Mouse (Mus musculus) mouse trophoblast stem cell (cell line): ENCODE results near the gene Arhgef26.

Experiments used
- in situ Hi-C, 2 experiments: fragments of 300-500 bp; cut with MseI, MboI; formaldehyde crosslinking; loops; 2 replicates in 1 of 2; 3 replicates in 1 of 2; pipeline ENCODE4 v1.15.1; 2025

The Arhgef26 gene

GRCm38 (mm10) chr3:62380420-62380819, 42.3 kb downstream of the Arhgef26 start:
- in situ Hi-C loops, result no loop called here

GRCm38 (mm10) chr3:62382853-62383252, 44.7 kb downstream of the Arhgef26 start:
- in situ Hi-C loops, result no loop called here

DNA sequence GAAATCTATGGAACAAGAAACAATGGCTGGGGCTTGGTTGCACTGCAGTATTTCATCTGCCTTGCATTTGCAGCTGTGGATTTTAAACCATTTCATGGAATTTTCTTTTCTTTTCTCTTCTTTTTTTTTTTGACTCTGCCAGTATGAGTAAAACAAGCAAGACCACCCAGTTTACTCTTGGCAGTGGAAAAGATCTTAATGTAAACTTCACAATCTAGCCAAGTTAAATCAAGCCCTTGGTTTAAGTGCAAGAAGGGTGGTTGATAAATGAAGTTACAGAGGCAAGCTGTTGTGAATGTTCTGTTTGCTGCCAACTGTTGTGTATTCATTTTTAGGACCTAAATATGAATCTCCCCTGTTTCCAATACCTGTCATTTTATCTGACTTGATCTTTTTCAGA, 54.5 kb downstream of the Arhgef26 start:
- in situ Hi-C loops, result no loop called here

DNA sequence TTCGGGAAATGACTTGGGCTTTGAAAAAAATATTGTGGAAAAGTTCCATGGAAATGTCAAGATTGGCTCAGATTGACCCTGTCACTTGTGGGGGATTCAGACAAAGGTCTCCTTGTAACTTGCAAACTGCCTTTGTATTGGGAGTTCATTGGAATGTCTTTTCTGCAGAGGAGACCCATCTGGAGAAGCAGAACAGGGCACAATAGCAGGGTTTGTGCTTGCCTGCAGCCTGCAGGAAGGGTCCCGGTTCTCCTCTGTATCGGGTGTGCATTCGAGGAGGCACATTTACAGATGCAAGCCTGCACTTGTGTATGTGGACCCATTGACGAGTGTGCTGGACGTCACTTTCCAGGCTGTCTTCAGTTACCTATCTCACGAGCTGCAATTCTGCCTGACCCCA, 56.1 kb downstream of the Arhgef26 start:
- in situ Hi-C loops, result no loop called here

- in situ Hi-C loops, result no loop called here
Observed at GRCm38 (mm10) chr3:62395368-62395767, 57.2 kb downstream of the Arhgef26 start.

GRCm38 (mm10) chr3:62396109-62396508, 58.0 kb downstream of the Arhgef26 start:
- in situ Hi-C loops, result no loop called here

GRCm38 (mm10) chr3:62398094-62398493, 60.0 kb downstream of the Arhgef26 start:
- in situ Hi-C loops, result no loop called here

DNA sequence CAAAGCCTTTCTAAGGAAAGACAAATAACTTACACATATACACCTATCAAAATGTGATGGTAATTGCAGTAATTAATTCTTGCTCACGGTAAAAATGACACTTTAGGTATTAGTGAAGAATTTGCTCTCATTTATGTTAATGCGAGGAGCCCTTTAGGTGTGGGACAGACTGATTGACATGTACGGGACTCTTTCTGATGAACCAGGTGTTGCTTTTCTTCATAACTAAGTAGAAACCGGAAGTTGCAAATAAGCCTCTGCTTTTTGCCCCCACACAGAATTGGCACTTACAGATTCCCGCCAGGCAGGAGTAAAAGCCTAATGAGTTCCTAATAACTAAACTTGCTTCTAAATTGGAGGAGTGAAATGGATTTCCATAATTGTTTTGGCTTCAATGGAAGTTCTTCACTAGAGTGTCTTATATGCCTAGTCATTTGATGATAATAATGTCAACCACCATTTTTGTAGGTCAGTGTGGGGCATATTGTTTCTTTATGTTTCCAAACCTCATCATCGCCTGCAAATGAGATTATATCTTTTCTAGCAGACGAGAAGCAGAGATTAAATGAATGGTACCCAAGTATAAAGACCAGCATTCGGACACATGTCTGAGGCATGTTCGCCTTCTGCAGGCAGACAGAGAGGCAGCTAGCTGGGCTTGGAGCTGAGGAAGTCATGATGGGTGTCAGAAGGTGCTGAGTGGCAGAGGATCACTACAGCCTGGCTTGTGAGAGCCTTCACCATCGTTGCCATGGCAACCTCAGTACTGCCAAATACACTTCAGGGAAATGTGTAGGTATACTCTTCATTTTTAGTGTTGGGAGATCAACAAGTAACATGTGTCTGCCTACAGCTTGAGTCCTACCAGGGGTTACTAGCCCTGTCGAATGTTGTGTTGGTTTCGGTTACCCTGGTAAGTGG, 61.9 kb downstream of the Arhgef26 start:
- in situ Hi-C loops, result no loop called here

- in situ Hi-C loops, result no loop called here
Observed at GRCm38 (mm10) chr3:62402466-62402865, 64.3 kb downstream of the Arhgef26 start.

DNA sequence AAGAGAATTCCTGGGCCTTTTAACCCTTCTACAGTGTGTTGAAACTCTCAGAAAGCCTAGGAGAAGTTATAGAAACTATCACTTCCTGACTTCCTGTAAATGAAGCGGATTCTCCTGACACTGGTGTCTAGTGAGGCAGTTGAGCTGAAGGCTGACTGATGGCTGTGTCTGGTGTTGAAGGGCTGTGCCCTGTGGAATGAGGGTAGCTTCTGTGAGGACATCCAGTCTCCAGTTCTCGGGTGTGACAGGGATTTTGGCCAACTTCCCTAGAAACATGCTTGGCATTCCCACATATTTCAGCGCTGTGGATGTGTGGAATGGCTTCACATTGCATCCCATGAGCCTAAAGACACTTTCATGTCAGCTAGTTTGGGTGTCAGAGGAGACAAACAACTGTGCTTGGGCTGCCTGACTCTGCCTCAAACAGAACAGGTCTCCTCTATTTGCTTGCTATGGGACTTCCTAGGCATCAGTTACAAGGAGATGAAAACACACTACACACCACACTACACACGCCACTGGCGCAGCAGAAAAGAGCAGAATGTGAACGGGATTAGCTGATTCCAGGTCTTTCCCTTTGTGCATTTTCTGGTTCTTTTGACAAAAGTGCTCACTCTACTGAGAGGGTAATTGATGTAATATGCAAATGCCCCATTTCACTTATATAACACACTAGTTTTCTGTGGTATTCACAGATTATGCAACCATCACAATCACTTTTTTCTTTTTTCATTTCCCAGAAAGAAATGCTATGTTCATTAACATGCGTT, 66.5 kb downstream of the Arhgef26 start:
- in situ Hi-C loops, result no loop called here

DNA sequence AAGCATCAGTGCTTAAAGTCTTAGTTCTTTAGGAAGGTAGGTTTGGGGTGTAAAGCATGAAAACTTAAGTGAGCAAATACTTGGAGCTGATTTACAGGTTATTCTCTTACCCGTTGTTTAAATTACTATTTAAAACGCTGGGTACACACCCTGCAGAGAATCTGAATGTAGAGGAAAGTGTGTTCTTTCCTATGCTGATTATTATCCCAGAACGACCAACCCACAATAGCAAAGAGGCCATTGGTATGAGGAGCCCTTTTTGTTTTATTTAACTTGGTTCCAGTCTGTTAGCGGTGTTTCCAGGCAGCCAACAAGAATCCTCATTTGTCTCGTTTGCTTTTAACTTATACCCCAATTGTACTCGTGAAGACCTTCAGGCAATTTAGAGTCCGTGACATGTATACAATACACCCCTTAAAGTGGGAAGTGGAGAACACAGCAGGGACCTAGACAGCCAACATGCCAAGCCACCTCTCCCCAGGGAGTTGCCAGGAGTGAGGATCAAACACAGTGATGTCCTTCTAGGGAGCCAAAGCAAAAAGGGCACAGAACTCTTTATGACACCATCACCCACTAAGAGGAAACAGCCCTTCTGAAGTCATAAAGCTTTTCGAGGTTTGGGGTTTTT, 71.5 kb downstream of the Arhgef26 start:
- in situ Hi-C loops, result no loop called here

DNA sequence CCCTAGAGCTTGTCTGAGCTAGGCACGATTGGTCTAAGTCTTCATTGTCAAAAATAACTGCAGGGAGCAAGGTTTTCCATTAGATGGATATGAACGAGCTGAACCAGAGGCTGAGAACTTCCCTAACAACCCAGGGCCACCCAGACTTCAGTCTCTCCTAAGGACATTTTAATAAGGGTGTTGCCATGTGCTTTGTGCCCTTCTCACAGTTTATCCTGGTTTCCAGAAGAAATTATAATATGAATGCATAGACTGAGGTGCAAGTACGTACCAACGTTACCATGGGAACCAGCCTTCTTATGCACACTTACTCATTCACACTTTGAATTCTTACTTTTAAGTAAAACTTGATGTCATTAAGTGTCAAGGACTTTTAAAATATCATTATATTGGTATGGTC, 72.3 kb downstream of the Arhgef26 start:
- in situ Hi-C loops, result no loop called here

- in situ Hi-C loops, result no loop called here
Observed at GRCm38 (mm10) chr3:62412704-62413103, 74.6 kb downstream of the Arhgef26 start.

- in situ Hi-C loops, result no loop called here
Observed at GRCm38 (mm10) chr3:62414926-62415325, 76.8 kb downstream of the Arhgef26 start.

DNA sequence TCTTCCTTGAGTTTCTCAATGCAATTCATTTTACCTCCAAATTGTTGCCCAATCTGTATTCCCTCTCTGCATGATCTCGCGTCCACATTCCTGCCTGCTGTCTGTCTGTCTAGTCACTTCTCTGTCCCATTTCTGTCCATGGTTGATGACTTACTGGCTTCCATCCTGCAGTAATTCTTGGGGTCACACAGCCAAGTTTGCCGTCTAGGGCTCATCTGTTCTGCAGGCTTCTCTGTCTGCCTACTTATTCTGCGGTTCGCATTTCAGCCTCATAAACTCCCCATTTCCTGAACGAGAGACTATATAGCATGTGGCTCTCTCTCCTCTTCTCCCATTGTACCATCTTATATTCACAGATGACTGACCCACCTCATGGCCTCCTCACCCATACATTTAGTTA, 79.3 kb downstream of the Arhgef26 start:
- in situ Hi-C loops, result no loop called here

GRCm38 (mm10) chr3:62418387-62419138, 80.4 kb downstream of the Arhgef26 start:
- in situ Hi-C loops, result no loop called here

DNA sequence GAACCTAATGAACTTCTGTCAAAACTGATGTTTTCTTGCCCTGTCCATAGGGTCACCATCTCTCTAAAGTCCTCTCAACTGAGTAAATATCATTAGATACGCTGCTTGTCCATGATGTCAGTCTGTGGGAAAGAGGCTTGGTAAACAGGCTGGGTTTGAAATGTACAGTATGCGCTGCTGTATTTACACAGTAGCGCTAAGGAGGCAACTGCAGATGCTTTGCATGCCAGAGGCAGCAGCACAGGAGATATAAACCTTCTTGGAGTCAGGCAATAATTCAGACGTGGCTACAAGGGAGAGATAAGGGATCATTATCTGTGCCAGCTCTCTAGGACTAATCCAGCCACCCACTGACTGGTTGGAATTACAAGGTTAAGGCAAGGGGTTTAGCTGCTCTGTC, 95.5 kb downstream of the Arhgef26 start:
- in situ Hi-C loops, result no loop called here

DNA sequence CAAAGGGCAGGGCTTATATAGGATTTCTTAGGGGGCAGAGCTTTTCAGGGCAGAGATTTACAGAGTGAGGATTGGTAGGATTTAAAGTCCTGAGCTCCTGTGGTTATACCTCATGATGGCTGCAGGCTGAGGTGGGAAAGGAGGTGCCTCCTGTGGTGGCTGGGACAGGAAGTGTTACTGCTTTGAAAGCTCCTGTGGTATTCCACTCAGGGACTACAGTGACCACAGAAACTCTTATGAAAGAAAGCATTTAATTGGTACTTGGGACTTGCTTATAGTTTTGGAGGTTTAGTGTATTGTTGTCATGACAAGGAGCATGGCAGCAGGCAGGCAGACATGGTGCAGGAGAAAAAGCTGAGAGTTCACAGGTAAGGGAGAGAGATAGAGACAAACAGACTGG, 97.8 kb downstream of the Arhgef26 start:
- in situ Hi-C loops, result no loop called here

DNA sequence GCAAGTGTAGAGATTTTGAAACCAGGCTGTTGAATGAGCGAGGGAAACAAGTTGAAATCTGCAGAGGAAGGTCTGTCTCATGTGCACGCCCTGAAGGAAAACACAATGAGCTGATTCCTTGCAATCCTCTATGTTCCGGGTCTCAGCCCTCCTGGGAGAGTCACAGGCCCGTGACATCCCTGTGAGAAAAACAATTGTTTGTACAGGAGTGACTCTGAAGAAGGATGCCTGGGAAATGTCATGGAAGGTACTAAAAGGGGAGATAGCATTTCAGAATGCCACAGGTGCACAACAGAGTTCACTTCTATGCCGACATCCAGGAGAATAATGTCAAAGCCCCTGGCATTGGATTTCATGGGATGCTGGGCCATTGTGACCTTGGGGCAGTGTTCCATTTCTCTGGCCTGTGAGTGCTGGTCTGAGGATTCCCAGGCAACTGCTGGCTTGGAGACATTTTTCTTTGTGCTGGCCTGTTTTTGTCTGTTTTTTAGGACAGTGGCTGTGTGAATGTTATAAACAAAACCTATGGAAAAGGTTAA, 102.4 kb downstream of the Arhgef26 start:
- in situ Hi-C loops, result no loop called here

- in situ Hi-C loops, result no loop called here
Observed at GRCm38 (mm10) chr3:62443582-62444194, 105.5 kb downstream of the Arhgef26 start.

- in situ Hi-C loops, result no loop called here
Observed at GRCm38 (mm10) chr3:62446271-62446670, 108.1 kb downstream of the Arhgef26 start.
